Mouse (Mus musculus) lung, postnatal 0 days (tissue): ENCODE results near the gene Tmem117.
A peak's percentile ranks its signal among the peaks of the same experiment; 100 is the strongest.

Source experiments
- CTCF ChIP-seq: IDR thresholded peaks from 2 replicates; pipeline ENCODE4 v1.5.1; 2016; ENCODE audit warnings: antibody characterized with exemption, mild to moderate bottlenecking
- EP300 ChIP-seq: IDR thresholded peaks from 2 replicates; pipeline ENCODE4 v1.6.1; 2016; ENCODE audit warnings: antibody characterized with exemption, mild to moderate bottlenecking, control low read depth

DNA sequence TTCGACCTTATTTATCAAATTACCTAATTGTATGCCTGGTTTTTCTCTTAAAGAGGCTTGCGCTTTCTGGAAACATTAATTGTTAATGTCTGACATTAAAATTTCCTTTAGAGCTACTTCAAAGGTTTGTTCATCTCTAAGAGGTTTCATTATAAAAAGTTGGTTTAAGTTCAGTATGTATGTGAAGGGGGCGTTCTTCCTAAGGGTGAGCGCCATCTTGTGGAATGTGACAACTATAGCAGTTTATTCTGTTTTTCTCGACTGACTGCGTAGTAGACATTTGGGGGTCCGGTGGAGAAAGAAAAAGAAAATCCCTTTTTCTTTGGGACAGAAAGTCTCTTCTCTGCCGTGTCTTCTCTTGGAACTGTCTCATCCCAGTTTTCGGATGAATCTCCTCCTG lies 32.4 kb downstream of the Tmem117 start:
- TF ChIP-seq CTCF = peak; percentile 72
- no peak for TF ChIP-seq EP300
